Mouse (Mus musculus) granulocyte monocyte progenitor cell, adult 5-6 weeks (primary cell): ENCODE measurements around the gene Xrcc4. TPM values are rescaled to one million over a fixed set of nuclear protein-coding genes. Genes with fewer than 3 reads are reported as not detected.
A peak's percentile ranks its signal among the peaks of the same experiment; 100 is the strongest.
"Not testable (repeated sequence)": the region's sequence is repeated elsewhere in the genome, so short reads cannot be mapped to it uniquely, and the experiment has no call there.

ENCODE experiments used
- ATAC-seq: replicated peaks from 2 replicates; pipeline ENCODE4 v1.8.0; 2016; ENCODE audit warnings: mild to moderate bottlenecking, moderate TSS enrichment, inconsistent platforms; ENCODE audit not compliant: poor library complexity, severe bottlenecking
- total RNA-seq, 2 experiments: library from RNA; stranded (forward) in 1 of 2; stranded (reverse) in 1 of 2; fragments of 200-712, 200-1000 nt in 1 of 2; fragments of >200 nt in 1 of 2; fragmentation: Nextera tagmentation in 1 of 2; gene quantifications; 2 replicates each; pipeline ENCODE4 v1.2.3; 2014 to 2017

Gene Xrcc4
- 7.5 and 14.5 TPM in 2 replicates for total RNA-seq (2014; fragmentation: Nextera tagmentation)
- 20.4 and 25.0 TPM in 2 replicates for total RNA-seq (2017)

- ATAC-seq: peak; percentile 98
These were observed at the start of gene Xrcc4, which contains the start of gene Tmem167 for GRCm38 (mm10) chr13:90088962-90089824. Gene Xrcc4 (minus strand): TSS chr13:90089608. Gene Tmem167 (plus strand): TSS chr13:90089123.

DNA sequence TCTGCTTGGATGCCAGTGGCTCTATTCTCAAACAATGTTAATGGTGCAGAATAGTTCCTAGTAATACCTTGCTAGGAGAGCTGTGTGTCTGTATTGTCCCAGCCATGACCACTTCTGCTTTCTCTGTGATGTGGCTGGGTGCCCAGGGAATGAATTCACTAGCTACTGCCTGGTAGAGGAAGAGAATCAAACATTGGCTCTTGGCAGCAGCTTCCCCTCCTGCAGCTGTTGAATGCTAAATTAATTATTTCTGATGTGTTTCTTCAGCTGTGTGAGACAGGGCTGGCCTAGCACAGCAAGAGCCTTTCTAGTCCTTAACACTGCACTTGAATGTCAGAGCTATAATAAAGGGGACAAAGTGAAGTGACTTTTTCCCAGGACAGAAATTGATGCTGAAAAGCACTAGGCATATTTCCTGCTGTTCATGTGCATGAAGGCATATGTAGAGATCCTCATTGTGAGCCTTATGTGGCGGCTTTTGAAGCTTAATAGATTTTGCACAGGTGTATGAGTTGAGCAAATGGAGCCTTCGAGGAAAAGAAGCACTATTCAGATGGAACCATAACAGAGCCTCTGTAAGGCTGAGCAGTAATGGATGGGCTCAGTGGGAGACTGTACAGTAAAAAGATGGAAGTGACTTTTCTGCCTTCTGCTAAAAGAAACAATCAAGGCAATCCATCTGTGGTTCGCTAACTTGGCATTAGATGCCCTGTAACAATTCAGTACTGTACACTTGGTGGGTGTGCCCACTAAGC is 46.9 kb upstream of the Xrcc4 start:
- ATAC-seq: peak; percentile 93

- no peak for ATAC-seq
These were observed 22.3 kb upstream of the Xrcc4 start for GRCm38 (mm10) chr13:90111681-90112080.

GRCm38 (mm10) chr13:90108746-90109145 is 19.3 kb upstream of the Xrcc4 start:
- ATAC-seq: not testable (repeated sequence)

- ATAC-seq: no peak
These were observed 16.7 kb upstream of the Xrcc4 start for GRCm38 (mm10) chr13:90106139-90106538.

- ATAC-seq: no peak
These were observed 12.1 kb upstream of the Xrcc4 start for GRCm38 (mm10) chr13:90101514-90101913.

GRCm38 (mm10) chr13:90089825-90090183 is 396 bp upstream of the Xrcc4 start:
- no peak for ATAC-seq

- peak; percentile 59 for ATAC-seq
These were observed 27.5 kb downstream of the Xrcc4 start for GRCm38 (mm10) chr13:90061877-90062276.

DNA sequence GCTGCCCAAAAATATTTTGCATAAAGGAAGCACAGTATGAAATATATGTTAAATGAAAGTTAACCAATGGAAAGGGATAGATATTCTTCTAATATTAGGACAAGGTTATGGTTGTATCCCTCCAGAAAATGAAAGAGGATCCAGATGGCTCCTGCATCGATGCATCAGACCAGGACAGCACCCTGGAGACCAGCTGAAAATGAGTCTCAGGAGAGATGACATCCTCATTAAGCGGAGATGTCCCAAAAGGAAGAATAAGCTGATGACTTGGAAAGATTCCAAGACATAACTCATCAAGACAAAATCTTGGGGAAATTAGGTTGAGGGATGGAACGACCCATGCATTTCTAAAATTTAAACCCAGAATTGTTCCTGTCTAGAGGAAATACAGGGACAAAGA is 37.0 kb downstream of the Xrcc4 start:
- no peak for ATAC-seq

- ATAC-seq: peak; percentile 82
These were observed 37.7 kb downstream of the Xrcc4 start for GRCm38 (mm10) chr13:90051735-90052134.

DNA sequence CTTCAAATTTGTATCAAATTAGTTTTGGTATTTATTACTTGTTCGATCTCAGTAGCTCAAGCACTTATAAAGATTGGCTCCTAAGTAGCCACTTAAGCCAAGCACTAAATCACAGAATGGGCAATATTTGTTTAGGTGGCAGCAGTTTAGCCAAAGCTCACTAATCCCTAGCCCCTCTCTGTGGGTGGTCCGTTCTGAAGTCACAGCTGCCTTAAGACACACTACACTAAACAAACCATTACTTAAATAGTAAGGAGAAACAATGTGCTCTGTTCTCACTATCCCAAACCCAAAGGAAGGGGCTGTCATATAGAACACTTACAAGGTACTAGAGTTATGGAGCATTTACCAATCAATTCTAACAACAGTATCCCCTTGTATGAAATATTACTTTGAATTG is 49.8 kb downstream of the Xrcc4 start:
- no peak for ATAC-seq

DNA sequence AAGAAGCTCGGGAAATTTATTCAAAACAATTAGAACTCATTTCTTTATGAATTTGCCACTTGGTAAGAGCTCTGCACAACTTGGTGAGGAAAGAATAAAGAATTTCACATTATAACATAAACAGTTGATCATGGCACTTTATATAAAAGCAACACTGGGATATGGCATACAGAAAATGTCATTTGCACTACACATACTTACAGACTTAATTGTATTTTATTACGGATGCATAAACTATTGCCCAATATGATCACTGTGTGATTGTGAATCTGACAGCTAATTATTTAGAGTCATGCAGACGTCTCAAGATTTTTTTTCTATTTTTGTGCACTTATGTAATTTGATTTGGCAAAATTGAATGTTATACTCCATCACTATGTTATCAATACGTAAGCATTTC is 56.4 kb downstream of the Xrcc4 start:
- ATAC-seq: no peak

DNA sequence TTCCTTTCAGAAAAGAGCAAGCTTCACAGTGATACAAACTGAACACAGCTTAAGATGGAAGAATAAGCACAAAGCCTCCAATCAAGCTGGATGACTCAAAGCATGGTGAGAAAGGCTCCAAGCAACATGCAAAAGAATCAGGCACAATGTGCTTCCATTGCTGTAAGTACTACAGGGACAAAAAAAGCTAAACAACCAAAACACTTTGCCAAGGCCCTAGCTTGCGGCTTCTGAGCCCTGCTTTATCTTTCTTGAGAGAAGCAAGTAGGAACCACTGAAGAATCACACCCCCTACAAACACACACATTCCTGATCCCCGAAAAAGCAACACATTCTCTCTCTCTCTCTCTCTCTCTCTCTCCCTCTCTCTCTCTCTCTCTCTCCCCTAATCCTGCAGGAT is 56.9 kb downstream of the Xrcc4 start:
- no peak for ATAC-seq

DNA sequence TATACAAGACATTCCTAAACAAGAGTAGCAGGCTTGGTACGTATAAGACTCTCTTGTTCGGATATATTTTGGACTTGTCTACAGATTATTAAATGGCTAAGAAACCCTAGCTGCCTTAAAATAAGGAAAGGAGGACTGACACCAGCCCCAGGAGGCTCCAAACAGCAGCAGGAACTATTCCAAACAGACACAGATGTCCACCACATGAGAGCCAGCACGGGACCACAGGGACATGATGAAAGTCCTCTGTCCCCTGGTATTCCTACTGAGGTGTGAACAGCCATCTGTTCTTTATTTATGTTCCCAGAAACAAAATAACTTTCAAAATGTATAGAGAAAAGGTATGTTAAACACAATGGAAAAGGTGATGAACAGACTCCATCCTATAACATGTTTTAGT is 58.5 kb downstream of the Xrcc4 start:
- ATAC-seq: no peak

GRCm38 (mm10) chr13:90012620-90013019 is 76.8 kb downstream of the Xrcc4 start:
- ATAC-seq: no peak

DNA sequence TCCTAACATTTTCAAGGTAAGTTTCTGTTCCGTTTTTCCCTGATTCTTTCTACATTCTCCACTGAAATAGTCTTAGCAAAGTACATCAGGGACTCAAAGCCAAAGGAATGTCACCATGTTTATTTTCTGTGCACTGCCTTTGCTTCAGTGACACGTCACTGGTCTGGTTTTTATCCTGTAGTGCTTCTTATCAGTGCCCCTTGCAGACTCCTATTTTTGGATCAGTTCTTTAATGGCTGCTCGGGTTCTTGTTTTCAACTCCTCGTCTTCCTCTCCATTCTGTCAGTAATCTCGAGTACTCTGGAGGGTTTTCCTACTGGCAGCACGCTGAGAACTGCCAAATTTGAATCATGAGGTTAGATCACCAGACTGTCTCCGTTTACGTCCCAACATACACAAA is 77.2 kb downstream of the Xrcc4 start:
- no peak for ATAC-seq

DNA sequence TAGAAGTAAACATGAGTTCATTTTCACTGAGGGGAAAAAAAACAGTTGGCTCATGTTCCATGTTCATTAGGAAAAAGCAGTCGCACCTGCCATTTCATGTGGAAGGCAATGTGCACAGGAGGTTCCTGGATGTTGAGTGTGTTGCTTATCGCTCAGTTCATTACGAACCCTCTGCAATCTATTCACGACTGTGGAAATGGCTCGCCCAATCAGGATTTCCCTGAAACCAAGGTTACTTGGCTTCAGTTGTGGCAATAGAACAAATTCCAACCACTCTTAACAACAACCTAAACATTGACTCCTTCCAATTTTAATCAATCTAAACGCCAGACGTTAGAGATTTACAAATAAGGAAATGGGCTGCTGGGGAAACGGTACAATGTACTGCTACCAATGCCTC is 78.3 kb downstream of the Xrcc4 start:
- ATAC-seq: no peak

DNA sequence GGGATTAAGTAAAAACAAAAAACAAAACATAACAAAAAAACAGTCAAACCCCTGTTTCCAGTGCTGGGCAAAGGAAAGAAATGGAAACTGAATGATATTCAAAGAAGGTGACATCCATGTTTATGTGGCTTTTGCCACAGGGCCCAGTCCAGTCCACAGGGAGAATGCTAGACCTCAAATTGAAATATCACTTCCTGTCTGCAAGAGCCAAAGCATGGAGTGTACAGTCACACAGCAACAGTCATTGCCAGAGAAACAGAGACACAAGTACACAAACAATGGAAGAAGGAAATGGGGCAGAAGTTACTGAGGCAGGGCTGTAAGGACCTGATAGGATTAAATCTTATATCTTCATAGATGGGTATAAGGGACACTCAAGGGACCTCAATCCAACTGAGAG is 79.6 kb downstream of the Xrcc4 start:
- peak; percentile 46 for ATAC-seq

- ATAC-seq: no peak
These were observed 83.8 kb downstream of the Xrcc4 start for GRCm38 (mm10) chr13:90005561-90005960.

DNA sequence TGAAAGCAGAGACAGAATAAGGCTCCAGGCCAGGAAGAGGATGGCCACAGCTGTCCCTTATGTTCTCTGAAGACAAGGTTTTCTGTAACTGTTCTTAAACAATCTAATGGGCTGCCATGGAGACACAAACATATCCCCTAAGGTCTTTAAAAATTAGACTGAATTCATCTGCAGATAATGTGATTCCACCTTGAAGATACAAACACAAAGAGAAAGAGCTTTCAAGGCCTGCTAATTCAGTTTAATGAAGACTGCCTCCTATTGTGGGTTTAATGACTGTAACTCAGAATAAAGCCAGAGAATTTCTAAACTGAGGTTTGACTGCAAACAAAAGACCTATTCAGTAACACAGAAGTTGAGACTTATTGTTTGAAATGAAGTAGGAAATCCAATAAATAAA is 91.9 kb downstream of the Xrcc4 start:
- ATAC-seq: no peak

DNA sequence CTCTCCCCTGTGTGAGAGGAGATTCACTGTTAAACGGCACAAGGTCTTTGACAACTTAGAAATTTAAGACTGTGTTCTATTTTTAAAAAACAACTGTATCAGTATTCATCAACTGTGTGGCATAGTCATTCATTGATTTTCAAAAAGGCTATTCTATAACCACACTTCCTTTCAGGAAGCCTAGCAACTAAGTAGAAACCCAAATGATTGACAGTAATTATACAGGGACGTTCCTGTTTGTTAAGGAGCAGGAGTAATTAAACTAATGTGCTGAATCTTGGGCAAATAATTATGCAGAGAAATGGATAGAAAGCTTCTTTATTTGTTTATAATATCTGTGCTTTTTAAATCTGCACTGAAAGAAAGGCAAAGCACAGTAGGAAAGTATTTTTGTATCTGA is 103.3 kb downstream of the Xrcc4 start:
- ATAC-seq: no peak
